Mouse (Mus musculus) hindbrain, postnatal 0 days (tissue): ENCODE data around the gene Trub1. TPM values are rescaled to one million over a fixed set of nuclear protein-coding genes. Genes with fewer than 3 reads are reported as not detected.

Experiments used
- ATAC-seq: fragments of 200-750 bp; cut with Nextera tagmentation; 2 replicates; pipeline ENCODE4 v1.8.0; 2017; ENCODE audit warnings: mild to moderate bottlenecking, moderate TSS enrichment, moderate library complexity
- DNase-seq: peaks from one replicate; pipeline ENCODE4 v3.0.0-alpha.2; 2015; ENCODE audit warnings: low spot score
- H3K27ac ChIP-seq: fragments of 300-500 bp; sonication (generic); 2 replicates; pipeline ENCODE4 v1.5.1; 2014; ENCODE audit warnings: mild to moderate bottlenecking
- H3K27me3 ChIP-seq: fragments of 300-500 bp; sonication (generic); 2 replicates; pipeline ENCODE4 v1.6.1; 2014; ENCODE audit warnings: low read length, mixed read lengths; ENCODE audit not compliant: insufficient read depth
- H3K36me3 ChIP-seq: fragments of 300-500 bp; sonication (generic); 2 replicates; pipeline ENCODE4 v1.6.1; 2014; ENCODE audit warnings: low read length, mixed read lengths; ENCODE audit not compliant: insufficient read depth
- H3K4me1 ChIP-seq: fragments of 300-500 bp; sonication (generic); 2 replicates; pipeline ENCODE4 v1.6.1; 2014; ENCODE audit warnings: antibody characterized with exemption, low read length, mixed read lengths; ENCODE audit not compliant: insufficient read depth
- H3K4me2 ChIP-seq: fragments of 300-500 bp; sonication (generic); 2 replicates; pipeline ENCODE4 v1.6.1; 2014; ENCODE audit warnings: low read depth, mild to moderate bottlenecking, low read length, moderate library complexity, mixed read lengths
- H3K4me3 ChIP-seq: fragments of 300-500 bp; sonication (generic); 2 replicates; pipeline ENCODE4 v1.5.1; 2014; ENCODE audit warnings: low read length
- H3K9ac ChIP-seq: fragments of 300-500 bp; sonication (generic); replicated peaks from 2 replicates; pipeline ENCODE4 v1.6.1; 2014; ENCODE audit warnings: mild to moderate bottlenecking, low read length, moderate library complexity, mixed read lengths
- H3K9me3 ChIP-seq: fragments of 300-500 bp; sonication (generic); 2 replicates; pipeline ENCODE4 v1.6.1; 2016; ENCODE audit warnings: low read length, mixed read lengths
- CTCF ChIP-seq: IDR thresholded peaks from 2 replicates; pipeline ENCODE4 v1.5.1; 2016; ENCODE audit warnings: antibody characterized with exemption, control low read depth, low read depth
- WGBS: fragments of 180-500 bp; shearing (Covaris S2); extraction: QIAGEN DNeasy Blood & Tissue Kit; methylation state at CpG from one replicate; pipeline ENCODE4 v1.1.7; 2014; 5-methylcytosine and 5-hydroxymethylcytosine counted together
- polyA plus RNA-seq: library from polyadenylated mRNA; unstranded; fragments of >200 nt; fragmentation: Nextera tagmentation; extraction: Ambion mirVana; gene quantifications from 2 replicates; pipeline ENCODE4 v1.2.1, GENCODE M21; 2015
- total RNA-seq: library from RNA; depleted of rRNA; stranded (reverse); fragments of >200 nt; gene quantifications from 2 replicates; pipeline ENCODE4 v1.2.3, GENCODE M21; 2014

Gene Trub1
- total and polyA plus RNA-seq, 2 experiments from 2014 or later: 12.7 to 14.0 TPM

GRCm38 (mm10) chr19:57439296-57439695 lies 13.4 kb upstream of the Trub1 start:
- no peak for ATAC-seq
- H3K9me3 ChIP-seq: no peaks in the 10 kb centered on the region
- no peak overlapping the region for H3K9ac ChIP-seq
- no peak overlapping the region for H3K4me3 ChIP-seq
- peaks cover 5% of the 10 kb centered on the region; the same call in 1 of the 2 replicates for H3K27me3 ChIP-seq
- TF ChIP-seq CTCF: no peak
- no peak for DNase-seq
- no peak overlapping the region for H3K4me2 ChIP-seq
- H3K4me1 ChIP-seq: no peaks in the 10 kb centered on the region
- no peaks in the 10 kb centered on the region for H3K36me3 ChIP-seq
- 90% methylated on average over 5 of the region's 5 CpGs for WGBS
- H3K27ac ChIP-seq: no peak overlapping the region

- H3K9me3 ChIP-seq: no peaks in the 10 kb centered on the region
- no peaks in the 10 kb centered on the region for H3K36me3 ChIP-seq
- DNase-seq: no peak
- TF ChIP-seq CTCF: no peak
- no peak overlapping the region for H3K4me3 ChIP-seq
- H3K27me3 ChIP-seq: peaks cover 5% of the 10 kb centered on the region; the same call in 1 of the 2 replicates
- H3K9ac ChIP-seq: no peak overlapping the region
- WGBS: 59% methylated on average over 7 of the region's 7 CpGs
- H3K4me1 ChIP-seq: no peaks in the 10 kb centered on the region
- H3K27ac ChIP-seq: no peak overlapping the region
- ATAC-seq: no peak
- H3K4me2 ChIP-seq: no peak overlapping the region
Measured at GRCm38 (mm10) chr19:57441501-57441900, 11.2 kb upstream of the Trub1 start.

GRCm38 (mm10) chr19:57442936-57443657 lies 9.6 kb upstream of the Trub1 start:
- no peak for ATAC-seq
- Histone ChIP-seq H3K9me3 (no peaks in the 10 kb centered on the region), H3K36me3 (no peaks in the 10 kb centered on the region), H3K4me3 (no peak overlapping the region), H3K27me3 (peaks cover 5% of the 10 kb centered on the region; the same call in 1 of the 2 replicates), H3K27ac (no peak overlapping the region), H3K4me2 (no peak overlapping the region), H3K9ac (no peak overlapping the region), H3K4me1 (no peaks in the 10 kb centered on the region)
- no peak for DNase-seq
- TF ChIP-seq CTCF: no peak
- WGBS: 58% methylated on average over 8 of the region's 8 CpGs

DNA sequence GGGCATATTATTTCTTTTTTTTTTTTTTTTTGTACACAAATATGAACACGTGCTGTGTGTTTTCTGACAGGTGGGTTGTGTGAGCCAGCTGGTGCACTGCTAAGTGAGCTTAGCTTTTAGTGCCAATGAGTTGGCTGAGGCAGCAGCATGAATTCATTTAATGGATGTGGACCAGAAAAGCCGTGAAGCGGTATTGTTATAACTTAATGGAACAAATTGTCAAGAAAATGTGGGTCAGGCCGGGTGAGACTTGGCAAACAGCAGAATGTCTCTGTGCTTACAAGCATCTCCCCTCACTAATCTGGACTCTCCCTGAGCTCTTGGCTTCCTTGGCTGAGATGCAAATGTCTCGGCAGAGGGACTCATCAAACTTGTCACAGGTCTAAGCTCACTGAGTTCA lies 7.7 kb upstream of the Trub1 start:
- no peak for TF ChIP-seq CTCF
- peak; percentile 76 for DNase-seq
- peak; percentile 76 for ATAC-seq

GRCm38 (mm10) chr19:57450849-57451248 lies 1.9 kb upstream of the Trub1 start:
- H3K4me2 ChIP-seq: no peak overlapping the region
- ATAC-seq (no peak), DNase-seq (no peak)
- no peaks in the 10 kb centered on the region for H3K36me3 ChIP-seq
- no peak overlapping the region for H3K9ac ChIP-seq
- WGBS: 90% methylated on average over 1 of the region's 1 CpGs
- H3K27me3 ChIP-seq: no peaks in the 10 kb centered on the region
- TF ChIP-seq CTCF: no peak
- H3K27ac ChIP-seq: no peak overlapping the region
- H3K4me1 ChIP-seq: no peaks in the 10 kb centered on the region
- no peaks in the 10 kb centered on the region for H3K9me3 ChIP-seq
- H3K4me3 ChIP-seq: no peak overlapping the region

More for the DNA sequence above, 7.7 kb upstream of the Trub1 start:
- no peak overlapping the region for H3K9ac ChIP-seq
- H3K4me1 ChIP-seq: no peaks in the 10 kb centered on the region
- peaks cover 5% of the 10 kb centered on the region; the same call in 1 of the 2 replicates for H3K27me3 ChIP-seq
- H3K27ac ChIP-seq: no peak overlapping the region
- no peaks in the 10 kb centered on the region for H3K9me3 ChIP-seq
- no peaks in the 10 kb centered on the region for H3K36me3 ChIP-seq
- 18% methylated on average over 5 of the region's 5 CpGs for WGBS
- no peak overlapping the region for H3K4me2 ChIP-seq
- no peak overlapping the region for H3K4me3 ChIP-seq

- no peak for TF ChIP-seq CTCF
Measured at GRCm38 (mm10) chr19:57451762-57452161, 950 bp upstream of the Trub1 start.

GRCm38 (mm10) chr19:57453218-57453600 lies 497 bp downstream of the Trub1 start:
- H3K27me3 ChIP-seq: no peaks in the 10 kb centered on the region
- H3K9ac ChIP-seq: peak overlapping the region; percentile 68
- H3K4me1 ChIP-seq: no peaks in the 10 kb centered on the region
- no peaks in the 10 kb centered on the region for H3K36me3 ChIP-seq
- DNase-seq: no peak
- no peak for ATAC-seq
- no peak for TF ChIP-seq CTCF
- 8% methylated on average over 6 of the region's 6 CpGs for WGBS
- peak overlapping the region; percentile 62; the same call in 1 of the 2 replicates for H3K27ac ChIP-seq
- H3K4me2 ChIP-seq: peak overlapping the region; percentile 77
- H3K4me3 ChIP-seq: peak overlapping the region; percentile 82
- H3K9me3 ChIP-seq: no peaks in the 10 kb centered on the region

More at GRCm38 (mm10) chr19:57451762-57452161, 950 bp upstream of the Trub1 start:
- no peaks in the 10 kb centered on the region for H3K9me3 ChIP-seq
- H3K27me3 ChIP-seq: no peaks in the 10 kb centered on the region
- ATAC-seq: no peak
- H3K27ac ChIP-seq: no peak overlapping the region
- no peak for DNase-seq
- no peak overlapping the region for H3K9ac ChIP-seq
- no peaks in the 10 kb centered on the region for H3K36me3 ChIP-seq
- no peak overlapping the region for H3K4me2 ChIP-seq
- no peaks in the 10 kb centered on the region for H3K4me1 ChIP-seq
- 81% methylated on average over 4 of the region's 4 CpGs for WGBS
- no peak overlapping the region for H3K4me3 ChIP-seq
